Mouse (Mus musculus) urinary bladder, postnatal 14 days (tissue): ENCODE data around the gene Neb.

Experiments used
- DNase-seq: peaks from one replicate; pipeline ENCODE4 v3.0.0; 2021; ENCODE audit warnings: low spot score

Gene Neb

DNA sequence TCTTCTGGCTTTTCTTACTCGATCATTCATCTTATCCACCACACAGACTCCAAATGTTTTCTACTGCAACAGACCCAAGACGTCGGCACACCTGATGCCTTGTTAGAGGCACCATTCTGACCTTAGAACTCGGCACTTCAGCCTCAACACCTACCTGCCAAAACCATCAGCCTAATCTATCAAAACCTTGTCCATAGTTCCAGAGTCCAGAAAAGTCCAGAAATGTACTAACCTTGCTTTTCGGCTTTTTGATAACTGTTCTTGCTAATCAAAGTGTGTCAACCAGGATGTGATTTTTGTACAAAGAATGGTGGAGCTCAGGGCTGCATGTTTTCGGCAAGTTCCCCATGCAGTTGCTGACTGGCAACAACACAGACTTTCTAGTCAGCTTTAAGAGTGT lies 3.6 kb downstream of the Neb start:
- DNase-seq = no peak

GRCm38 (mm10) chr2:52372480-52372879 lies 5.8 kb downstream of the Neb start:
- DNase-seq = no peak

- DNase-seq = no peak
Observed at GRCm38 (mm10) chr2:52372080-52372479, 6.2 kb downstream of the Neb start.

DNA sequence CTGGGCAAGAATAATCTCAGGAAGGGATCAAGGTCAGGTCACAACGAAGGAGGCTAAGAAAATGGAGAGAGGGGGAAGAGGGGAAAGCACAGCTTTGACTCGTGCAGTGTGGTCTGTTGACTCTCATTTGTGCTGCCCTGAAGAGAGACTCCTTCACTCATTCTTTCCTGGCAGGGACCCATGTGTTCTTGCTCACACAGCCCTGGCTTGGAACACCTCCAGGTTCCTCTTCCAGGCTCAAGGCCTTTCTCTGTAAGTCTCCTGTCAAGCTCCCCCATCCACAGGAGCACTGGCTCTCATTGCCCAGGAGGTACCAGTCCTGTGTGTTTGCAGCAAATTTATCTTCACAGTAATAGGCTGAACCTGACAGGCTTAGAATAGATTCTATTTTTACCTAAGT lies 7.2 kb downstream of the Neb start:
- DNase-seq = peak; percentile 52

- no peak for DNase-seq
Observed at GRCm38 (mm10) chr2:52369622-52370021, 8.7 kb downstream of the Neb start.

- no peak for DNase-seq
Observed at GRCm38 (mm10) chr2:52367665-52368064, 10.6 kb downstream of the Neb start.

- no peak for DNase-seq
Observed at GRCm38 (mm10) chr2:52367248-52367647, 11.0 kb downstream of the Neb start.

GRCm38 (mm10) chr2:52361086-52361485 lies 17.2 kb downstream of the Neb start:
- no peak for DNase-seq

DNA sequence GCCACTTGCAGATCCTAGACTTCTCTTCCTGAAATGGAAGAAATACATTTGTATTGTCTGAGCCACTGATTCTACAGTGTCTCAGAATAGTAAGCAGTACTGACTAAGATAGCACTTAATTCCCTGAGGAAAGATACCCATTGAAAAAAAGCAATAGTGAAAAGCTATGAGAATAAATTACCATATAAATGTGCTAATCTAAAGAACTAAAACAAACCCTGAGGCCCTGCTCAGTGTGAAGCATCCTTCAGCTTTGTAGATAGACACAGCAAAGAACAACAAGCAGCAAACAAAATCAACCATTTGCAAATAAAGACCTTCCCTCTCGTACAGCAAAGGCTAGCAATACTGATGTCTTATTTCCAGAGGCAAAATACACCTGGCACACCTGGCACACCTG lies 18.6 kb downstream of the Neb start:
- DNase-seq = no peak

- DNase-seq = no peak
Observed at GRCm38 (mm10) chr2:52358156-52358555, 20.1 kb downstream of the Neb start.

GRCm38 (mm10) chr2:52351029-52351428 lies 27.2 kb downstream of the Neb start:
- no peak for DNase-seq

GRCm38 (mm10) chr2:52340990-52341389 lies 37.3 kb downstream of the Neb start:
- no peak for DNase-seq

GRCm38 (mm10) chr2:52335556-52335955 lies 42.7 kb downstream of the Neb start:
- no peak for DNase-seq

DNA sequence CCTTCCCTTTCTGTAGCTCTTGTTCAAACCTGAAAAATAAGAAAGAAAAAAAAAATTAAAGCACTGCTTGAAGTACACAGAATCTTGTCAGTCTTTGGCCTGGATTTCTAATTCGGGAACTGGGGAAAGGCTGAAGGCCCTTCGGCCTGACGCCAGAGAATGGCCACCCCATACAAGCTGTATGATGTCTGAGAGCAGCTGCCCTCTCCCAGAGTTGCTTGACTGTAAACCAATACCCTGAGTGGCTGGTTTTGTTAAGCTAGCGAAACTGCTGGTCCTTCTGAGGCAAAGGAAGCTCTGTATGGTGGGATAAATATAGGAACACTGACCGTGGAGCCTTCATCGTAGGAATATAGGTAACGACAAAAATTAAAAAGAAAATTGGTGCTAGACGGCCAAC lies 43.2 kb downstream of the Neb start:
- no peak for DNase-seq

DNA sequence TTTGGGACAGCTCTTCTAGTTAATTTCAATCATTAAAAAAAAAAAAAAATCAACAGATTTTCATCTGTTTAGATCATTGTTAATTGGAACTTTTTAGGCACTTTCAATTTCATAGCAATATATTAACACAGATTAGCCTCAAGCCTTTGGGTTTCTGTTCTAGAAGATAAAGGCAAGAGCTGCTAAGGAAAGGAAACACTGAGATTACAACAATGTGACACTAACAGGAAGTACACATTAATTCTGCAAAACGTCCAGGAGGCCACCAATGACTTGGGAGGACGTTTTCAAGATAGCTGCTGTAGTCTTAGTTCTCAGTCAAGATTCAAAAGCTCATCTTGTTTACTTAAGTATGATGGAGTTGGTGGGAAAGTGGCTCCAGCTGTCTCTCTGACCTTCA lies 44.7 kb downstream of the Neb start:
- no peak for DNase-seq

DNA sequence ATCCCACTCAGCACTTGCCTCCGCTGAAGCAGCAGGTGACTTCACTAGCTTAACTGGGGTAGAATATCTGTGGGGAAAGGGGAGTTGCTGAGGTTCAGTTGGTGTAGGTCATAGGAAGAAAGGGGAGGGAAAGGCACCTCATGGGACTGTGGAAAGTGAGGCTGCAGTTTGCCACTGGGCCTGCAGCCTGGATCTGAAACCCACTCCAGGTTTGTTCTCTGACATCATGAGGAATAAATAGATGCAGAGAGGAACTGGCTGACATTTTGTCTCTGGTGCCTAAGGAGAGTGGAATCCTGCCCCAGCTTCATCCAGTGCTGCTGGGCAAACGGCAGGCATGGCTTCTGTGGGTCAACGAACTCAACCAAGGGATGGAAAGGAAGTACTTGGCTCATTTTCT lies 46.5 kb downstream of the Neb start:
- DNase-seq = no peak

DNA sequence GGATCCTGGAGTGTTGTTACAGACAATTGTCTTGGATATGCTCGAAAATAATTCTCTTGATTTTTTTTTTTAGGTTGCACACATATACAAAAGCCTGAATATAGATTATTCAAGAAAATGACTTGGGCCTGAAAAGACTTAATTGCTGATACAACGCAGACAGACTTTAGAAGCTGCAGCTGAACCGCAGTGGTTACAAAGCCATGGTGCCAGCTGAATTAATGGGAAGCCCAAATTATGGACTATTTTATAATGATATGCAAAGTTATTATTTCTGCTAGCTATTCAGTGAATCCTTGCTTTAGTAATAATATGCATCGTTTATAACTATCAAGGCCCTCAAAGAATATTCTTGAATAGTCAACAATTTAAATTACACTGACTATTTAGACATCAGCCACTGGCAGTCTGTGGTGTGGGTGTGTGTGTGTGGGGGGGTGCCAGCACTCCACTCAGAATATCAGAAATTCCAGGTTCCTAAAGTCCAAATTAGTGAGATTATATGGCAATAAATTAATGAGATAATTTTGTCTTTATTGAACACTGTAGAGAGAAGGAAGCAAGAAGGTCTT lies 50.9 kb downstream of the Neb start:
- no peak for DNase-seq

- DNase-seq = no peak
Observed at GRCm38 (mm10) chr2:52321866-52322265, 56.4 kb downstream of the Neb start.

GRCm38 (mm10) chr2:52320175-52320574 lies 58.1 kb downstream of the Neb start:
- no peak for DNase-seq

- DNase-seq = peak; percentile 36
Observed at GRCm38 (mm10) chr2:52319020-52319567, 59.2 kb downstream of the Neb start.

DNA sequence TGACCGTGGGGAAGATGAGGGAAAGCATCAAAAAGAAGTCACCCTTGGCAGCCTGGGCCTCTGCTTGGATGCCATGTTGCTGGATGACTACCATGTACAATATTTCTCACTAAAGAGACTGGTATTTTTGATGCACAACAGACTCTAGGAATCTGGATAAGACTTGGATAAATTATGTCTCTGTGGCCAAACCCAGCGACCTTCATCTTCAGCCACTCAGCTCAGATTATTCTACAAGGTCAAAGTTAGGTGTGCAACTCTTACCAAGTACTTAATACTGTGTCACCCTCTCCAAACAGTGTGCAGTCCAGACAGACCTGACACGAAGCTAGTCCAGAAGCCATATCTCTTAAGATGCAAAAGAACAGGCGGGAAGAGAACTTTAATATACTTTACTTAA lies 60.8 kb downstream of the Neb start:
- DNase-seq = no peak

DNA sequence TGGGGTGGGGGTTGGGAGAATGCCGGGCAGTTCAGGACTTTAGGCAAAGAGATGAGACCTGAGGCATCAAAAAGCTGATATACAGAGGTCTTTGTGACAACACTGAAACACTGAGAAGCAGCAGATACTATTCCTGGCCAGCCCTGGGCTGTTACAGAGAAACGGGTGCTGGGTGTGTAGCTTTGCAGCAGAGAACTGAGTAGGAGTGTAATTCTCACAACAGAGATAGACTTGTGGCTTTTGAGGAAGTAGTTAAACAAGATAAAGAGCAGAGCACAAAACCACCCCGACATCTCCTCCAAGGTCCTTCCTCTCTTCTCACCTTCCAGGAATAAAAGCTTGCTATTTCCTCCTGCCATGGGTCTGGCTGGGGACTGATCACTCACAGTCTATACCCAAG lies 62.5 kb downstream of the Neb start:
- no peak for DNase-seq

DNA sequence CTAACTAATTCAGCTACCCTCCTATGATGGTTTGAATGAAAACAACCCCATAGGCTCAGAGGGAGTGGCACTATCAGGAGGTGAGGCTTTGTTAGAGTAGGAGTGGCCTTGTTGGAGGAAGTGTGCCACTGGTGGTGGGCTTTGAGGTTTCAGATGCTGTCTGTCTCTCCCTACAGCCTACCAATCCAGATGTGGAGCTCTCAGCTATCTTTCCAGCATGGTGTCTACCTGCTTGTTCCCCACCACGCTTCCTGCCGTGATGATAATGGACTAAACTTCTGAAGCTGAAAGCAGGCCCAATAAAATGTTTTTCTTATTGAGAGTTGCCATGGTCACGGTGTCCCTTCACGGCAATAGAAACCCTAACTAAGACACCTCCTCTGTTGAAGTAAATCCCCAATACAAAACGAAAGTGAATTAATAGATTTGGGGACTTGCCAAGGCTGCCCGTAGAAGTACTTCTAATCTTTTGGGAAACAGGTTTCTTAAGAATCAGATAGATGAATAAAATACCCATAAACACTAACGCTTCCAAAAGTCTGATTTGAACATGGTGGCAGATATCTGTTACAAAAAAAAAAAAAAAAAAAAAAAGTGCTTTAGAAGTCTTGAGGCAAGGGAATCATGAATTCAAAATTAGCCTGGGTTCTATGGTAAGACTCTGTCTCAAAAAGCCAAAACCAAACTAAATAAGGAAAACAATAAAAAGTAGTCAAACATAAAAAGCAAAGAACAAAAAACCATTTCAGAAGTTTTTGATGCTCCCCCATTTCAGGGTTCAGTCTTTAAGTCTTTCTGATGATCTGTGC lies 63.1 kb downstream of the Neb start:
- DNase-seq = no peak

- no peak for DNase-seq
Observed at GRCm38 (mm10) chr2:52310757-52311156, 67.5 kb downstream of the Neb start.
